Mouse (Mus musculus) C2C12 (cell line): Measurements from ENCODE around the gene Cdk5r2. TPM values are rescaled to one million over a fixed set of nuclear protein-coding genes. Genes with fewer than 3 reads are reported as not detected.
A peak's percentile ranks its signal among the peaks of the same experiment; 100 is the strongest.

Source experiments
- H3K27me3 ChIP-seq: one replicate; pipeline ENCODE4 v1.6.1; 2011; ENCODE audit not compliant: control insufficient read depth, insufficient read depth, insufficient read length
- H3K36me3 ChIP-seq: one replicate; pipeline ENCODE4 v1.6.1; 2011; ENCODE audit not compliant: control insufficient read depth, insufficient read depth
- H3K4me3 ChIP-seq: one replicate; pipeline ENCODE4 v1.5.1; 2011; ENCODE audit warnings: mild to moderate bottlenecking, control low read depth; ENCODE audit not compliant: poor library complexity, insufficient read depth, severe bottlenecking
- H3K79me2 ChIP-seq: one replicate; pipeline ENCODE4 v1.6.1; 2011; ENCODE audit not compliant: control insufficient read depth, insufficient read depth
- H3K79me3 ChIP-seq: one replicate; pipeline ENCODE4 v1.6.1; 2011; ENCODE audit warnings: low read depth, control low read depth
- H3ac ChIP-seq: one replicate; pipeline ENCODE3; 2011; ENCODE audit warnings: low read depth; ENCODE audit not compliant: control insufficient read depth, insufficient read length
- CEBPB ChIP-seq: IDR thresholded peaks from one replicate; pipeline ENCODE4 v1.6.1; 2011; ENCODE audit warnings: low read depth, mild to moderate bottlenecking, control low read depth, moderate library complexity
- CTCF ChIP-seq: IDR thresholded peaks from one replicate; pipeline ENCODE4 v1.5.1; 2011; ENCODE audit not compliant: control insufficient read depth, insufficient read depth, insufficient read length
- FOSL1 ChIP-seq: IDR thresholded peaks from one replicate; pipeline ENCODE4 v1.8.0; 2011; ENCODE audit warnings: mild to moderate bottlenecking, low read length; ENCODE audit not compliant: poor library complexity, insufficient read depth, severe bottlenecking
- MAX ChIP-seq: IDR thresholded peaks from one replicate; pipeline ENCODE4 v1.6.1; 2011; ENCODE audit warnings: mild to moderate bottlenecking, control low read depth
- MYOD1 ChIP-seq: IDR thresholded peaks from one replicate; pipeline ENCODE4 v1.6.1; 2011; ENCODE audit warnings: low read depth; ENCODE audit not compliant: control insufficient read depth, insufficient read length
- MYOG ChIP-seq: IDR thresholded peaks from one replicate; pipeline ENCODE4 v1.6.1; 2011; ENCODE audit not compliant: control insufficient read depth, insufficient read length; ENCODE audit errors: extremely low read depth
- USF1 ChIP-seq: IDR thresholded peaks from one replicate; pipeline ENCODE4 v1.6.1; 2011; ENCODE audit warnings: low read depth, mild to moderate bottlenecking, control low read depth, moderate library complexity
- long read RNA-seq, 2 experiments: library from polyadenylated mRNA; unstranded; transcript quantifications; one replicate each; pipeline ENCODE4 v2.0.0; 2019 to 2020
- polyA plus RNA-seq: library from polyadenylated mRNA; unstranded; fragments of >200 nt; fragmentation: generic; extraction: Trizol; gene quantifications from one replicate; pipeline ENCODE4 v1.2.1, GENCODE M21; 2012; ENCODE audit warnings: missing spikeins

Cdk5r2 gene
- 0.04 TPM for polyA plus RNA-seq
- long read RNA-seq, experiment 1, result 0 reads
- long read RNA-seq, experiment 2, result 0 reads

DNA sequence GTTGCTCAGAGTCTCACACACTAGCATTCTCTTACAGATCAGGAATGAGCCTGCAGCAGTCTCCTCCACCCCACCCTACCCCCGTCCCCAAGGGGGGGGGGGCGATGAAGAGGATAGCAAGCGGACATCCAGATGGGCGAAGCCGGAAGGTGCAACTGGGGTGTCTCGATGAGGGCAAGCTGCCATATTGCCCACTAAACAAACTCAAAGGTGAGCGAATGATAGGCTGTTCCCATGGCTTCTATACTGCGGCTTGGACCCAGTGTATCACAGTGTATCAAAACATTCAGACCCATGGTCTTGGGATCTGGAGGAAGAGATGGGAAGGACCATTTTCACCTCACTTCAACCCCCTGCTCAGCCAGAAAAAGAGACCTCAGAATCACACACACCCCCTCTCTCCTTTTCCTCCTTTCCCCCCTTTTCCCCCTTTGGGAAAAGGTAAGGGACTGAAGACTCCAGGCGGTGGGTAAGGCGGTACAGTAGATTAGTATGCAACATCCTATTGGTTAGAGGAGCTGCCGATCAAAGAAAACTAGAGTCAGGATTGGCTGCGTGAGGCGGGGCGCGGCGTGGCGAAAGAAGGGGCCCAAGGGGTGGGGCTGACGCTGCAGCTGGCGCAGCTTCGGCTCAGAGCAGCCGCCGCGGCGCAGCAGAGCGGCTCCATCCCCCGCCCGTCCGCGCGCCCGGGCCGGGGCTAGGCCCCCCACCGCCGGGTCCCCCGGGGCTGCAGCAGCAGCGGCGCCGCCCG, at the start of gene Cdk5r2:
Gene Cdk5r2, plus strand, starts transcription at position 629 of the 751 bp plus-strand sequence.
- Histone ChIP-seq H3K27me3 (peaks cover 73% of the 10 kb centered on the region), H3K36me3 (no peaks in the 10 kb centered on the region), H3K79me2 (no peaks in the 10 kb centered on the region), H3ac (peak within 1 kb of the TSS; percentile 45), H3K4me3 (no peak within 1 kb of the TSS), H3K79me3 (no peaks in the 10 kb centered on the region)
- no peak for TF ChIP-seq MYOG
- TF ChIP-seq CEBPB, result no peak
- no peak for TF ChIP-seq MAX
- no peak for TF ChIP-seq MYOD1
- no peak for TF ChIP-seq USF1
- TF ChIP-seq CTCF, result no peak
- no peak for TF ChIP-seq FOSL1

DNA sequence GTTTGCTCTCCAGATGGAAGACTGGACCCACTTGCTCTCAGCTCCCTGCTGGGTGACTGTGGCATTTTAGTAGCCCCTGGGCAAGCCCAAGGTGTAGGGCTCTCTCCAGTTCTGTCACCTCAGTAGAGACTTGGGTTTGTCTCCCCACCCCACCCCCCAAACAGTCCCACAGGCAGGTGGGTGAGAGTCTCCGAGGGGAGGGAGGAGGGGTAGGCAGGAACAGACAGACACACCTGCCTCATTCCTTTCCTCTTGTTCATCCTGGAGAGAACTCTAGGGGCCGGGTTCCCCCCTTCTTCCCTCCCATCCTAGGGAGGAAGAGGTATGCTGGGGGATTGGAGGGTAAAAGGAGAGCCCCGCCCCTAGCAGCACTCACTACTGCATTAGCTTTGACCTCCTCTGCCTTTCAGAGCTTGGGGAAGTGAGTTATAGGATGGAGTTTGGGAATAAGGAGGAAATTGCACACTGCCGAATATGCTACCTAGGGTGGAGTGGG, 49.3 kb upstream of the Cdk5r2 start:
- no peak overlapping the region for H3ac ChIP-seq
- TF ChIP-seq MYOD1 (no peak), CEBPB (no peak), FOSL1 (no peak), USF1 (no peak)
- no peaks in the 10 kb centered on the region for H3K79me3 ChIP-seq
- H3K27me3 ChIP-seq, result no peaks in the 10 kb centered on the region
- H3K79me2 ChIP-seq, result no peaks in the 10 kb centered on the region
- no peak overlapping the region for H3K4me3 ChIP-seq
- H3K36me3 ChIP-seq, result no peaks in the 10 kb centered on the region

DNA sequence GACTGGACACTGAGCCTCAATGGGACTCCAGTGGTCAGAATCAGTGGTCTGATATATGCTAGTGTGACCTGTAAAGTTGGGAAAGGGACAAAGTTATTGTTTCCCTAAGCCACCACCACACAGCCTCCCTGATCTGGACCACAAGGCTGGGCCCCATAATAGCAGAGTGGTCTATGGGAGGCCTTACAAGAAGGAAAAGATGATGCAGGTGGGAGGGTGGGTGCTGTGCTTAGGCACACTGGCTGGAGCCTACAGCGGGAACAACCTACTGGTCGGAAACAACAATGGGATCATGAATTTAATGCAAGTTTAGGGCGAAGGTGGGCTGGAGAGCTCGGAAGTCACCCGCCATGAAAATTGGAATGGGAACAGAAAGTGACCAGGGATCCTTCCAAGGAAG, 48.9 kb upstream of the Cdk5r2 start:
- Histone ChIP-seq H3K27me3 (no peaks in the 10 kb centered on the region), H3K4me3 (no peak overlapping the region)

DNA sequence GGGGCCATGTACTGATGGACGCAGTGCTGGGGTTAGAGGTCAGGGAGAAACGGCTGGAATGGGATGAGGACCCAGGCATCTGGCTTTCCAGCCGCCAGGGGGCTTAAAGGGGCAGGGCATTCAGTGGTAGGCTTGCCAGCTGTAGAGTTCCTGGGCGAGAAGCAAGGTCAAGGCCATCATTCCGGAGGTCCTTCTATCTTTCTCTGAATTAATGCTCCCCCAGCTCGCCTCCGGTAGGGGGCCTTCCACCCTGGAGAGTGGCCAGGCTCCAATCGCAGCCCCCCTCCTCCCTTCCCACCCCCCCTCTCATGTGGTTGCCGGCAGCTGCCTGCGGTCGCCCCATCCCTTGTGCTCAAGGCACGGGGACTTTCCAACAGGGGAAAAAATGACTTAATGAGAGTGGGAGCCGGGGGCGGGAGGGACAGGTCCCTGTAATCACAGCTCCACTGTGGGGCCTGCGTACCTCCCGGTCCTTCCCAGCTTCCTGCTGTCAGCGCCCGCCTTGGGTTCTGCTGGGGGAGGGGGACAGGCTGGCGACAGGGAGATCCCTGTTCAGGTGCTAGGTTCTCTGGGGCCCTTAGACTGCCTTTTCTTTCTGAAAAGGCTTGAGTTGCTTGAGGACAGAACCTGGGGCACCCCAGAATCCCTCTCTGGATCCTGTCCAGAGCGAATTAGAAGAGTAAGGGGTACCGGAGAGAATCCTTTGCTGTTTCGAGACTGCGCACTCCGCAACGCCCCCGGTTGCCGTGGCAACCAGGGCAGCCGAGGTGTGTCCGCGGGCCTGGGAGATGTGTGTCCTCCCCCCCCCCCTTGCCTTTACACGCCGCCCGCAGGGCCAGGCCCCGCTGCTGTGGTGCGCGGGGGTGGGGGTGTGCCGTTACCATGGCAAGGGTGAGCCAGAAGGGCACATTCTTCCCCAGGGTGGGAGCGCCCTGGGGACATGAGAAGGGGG, 48.1 kb upstream of the Cdk5r2 start:
- Histone ChIP-seq H3ac (no peak overlapping the region), H3K79me3 (no peaks in the 10 kb centered on the region), H3K27me3 (no peaks in the 10 kb centered on the region), H3K36me3 (no peaks in the 10 kb centered on the region), H3K79me2 (no peaks in the 10 kb centered on the region), H3K4me3 (no peak overlapping the region)
- TF ChIP-seq CTCF, result no peak

More for the DNA sequence above, 48.9 kb upstream of the Cdk5r2 start:
- no peak overlapping the region for H3ac ChIP-seq
- no peak for TF ChIP-seq CEBPB
- TF ChIP-seq MAX, result no peak
- TF ChIP-seq CTCF, result no peak
- no peak for TF ChIP-seq MYOG
- TF ChIP-seq MYOD1, result no peak
- no peaks in the 10 kb centered on the region for H3K79me2 ChIP-seq
- H3K36me3 ChIP-seq, result no peaks in the 10 kb centered on the region
- H3K79me3 ChIP-seq, result no peaks in the 10 kb centered on the region

DNA sequence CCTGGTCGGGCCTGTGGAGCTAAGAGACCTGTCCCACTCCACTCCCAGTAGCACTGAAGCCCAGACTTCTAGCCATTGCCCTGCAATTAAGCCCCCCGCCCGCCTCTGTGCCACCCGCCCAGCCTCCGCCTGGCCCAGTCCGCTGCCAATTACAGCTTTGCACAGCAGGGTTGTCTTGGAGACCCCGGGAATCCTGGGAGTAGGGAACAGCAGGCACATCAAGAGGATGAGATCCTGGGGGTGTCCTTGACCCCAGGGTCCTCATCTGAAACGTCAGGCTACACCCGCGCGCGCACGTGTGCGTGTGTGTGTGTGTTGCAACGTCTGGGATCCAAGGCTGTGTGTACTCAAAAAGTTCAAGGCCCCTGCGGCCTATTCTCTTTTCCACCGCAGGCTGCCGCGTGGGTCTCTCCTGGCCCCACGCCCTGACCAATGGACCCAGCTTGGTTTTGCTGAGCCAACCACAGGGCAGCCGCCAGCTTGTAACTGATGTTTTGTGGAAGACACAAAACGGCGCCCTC, 47.1 kb upstream of the Cdk5r2 start:
- H3K27me3 ChIP-seq, result no peaks in the 10 kb centered on the region
- no peak overlapping the region for H3ac ChIP-seq
- no peak overlapping the region for H3K4me3 ChIP-seq
- no peaks in the 10 kb centered on the region for H3K79me3 ChIP-seq
- H3K79me2 ChIP-seq, result no peaks in the 10 kb centered on the region
- no peak for TF ChIP-seq USF1
- TF ChIP-seq CEBPB, result peak; percentile 25
- no peaks in the 10 kb centered on the region for H3K36me3 ChIP-seq
